Mouse (Mus musculus): ENCODE data around the gene Rnf167. TPM values are rescaled to one million over a fixed set of nuclear protein-coding genes. Genes with fewer than 3 reads are reported as not detected.

Gene Rnf167
- total RNA-seq, 2 experiments from 2014 or later, result 78.6 to 81.4 TPM

GRCm38 (mm10) chr11:70630129-70630528 is 16.9 kb upstream of the Rnf167 start:
- intact Hi-C loops (cut with DNase I), result no loop called here
- DNase-seq (ENCODE audit: low spot score in 2 of 2), result no peak

- intact Hi-C loops (cut with DNase I), result no loop called here
- DNase-seq (ENCODE audit: low spot score in 2 of 2), result no peak
Observed at GRCm38 (mm10) chr11:70635601-70636000, 11.4 kb upstream of the Rnf167 start.

GRCm38 (mm10) chr11:70637764-70638163 is 9.3 kb upstream of the Rnf167 start:
- intact Hi-C loops (cut with DNase I), result no loop called here
- no peak for DNase-seq (ENCODE audit: low spot score in 2 of 2)

GRCm38 (mm10) chr11:70638293-70638692 is 8.7 kb upstream of the Rnf167 start:
- intact Hi-C loops (cut with DNase I), result no loop called here
- DNase-seq (ENCODE audit: low spot score in 2 of 2), result no peak

DNA sequence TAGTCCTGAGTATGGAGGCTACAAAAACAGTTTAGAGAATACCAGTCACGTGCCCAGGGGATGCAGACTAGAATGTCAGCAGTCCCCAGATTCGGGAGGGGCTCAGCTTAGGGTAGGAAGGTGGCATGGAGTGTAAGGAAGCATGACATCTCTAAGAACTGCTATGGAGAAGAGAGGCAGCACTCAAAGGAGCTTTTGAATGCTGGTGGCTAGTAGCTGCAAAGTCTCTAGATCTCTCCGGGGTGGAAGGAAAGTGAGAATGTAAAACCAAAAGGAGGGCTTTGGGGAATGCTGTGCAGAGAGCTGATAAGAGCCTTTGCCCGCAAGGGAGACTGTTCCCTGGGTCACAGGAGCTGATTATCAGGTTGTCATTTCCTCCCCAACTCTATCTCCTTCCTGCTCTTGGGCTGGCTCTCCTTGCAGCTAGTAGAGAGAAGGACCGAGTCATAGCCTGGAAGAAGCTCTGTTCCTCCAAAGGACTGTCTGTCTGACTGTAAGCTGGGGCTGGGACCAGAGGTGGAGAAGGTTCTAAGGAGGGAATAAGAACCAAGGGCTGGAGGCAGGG is 8.2 kb upstream of the Rnf167 start, which contains the start of gene Gp1ba:
Gene Gp1ba, plus strand, starts transcription at position 409 of the 565 bp plus-strand sequence.
- DNase-seq (ENCODE audit: low spot score in 2 of 2), result no peak
- intact Hi-C loops (cut with DNase I), result no loop called here

GRCm38 (mm10) chr11:70639976-70640375 is 7.1 kb upstream of the Rnf167 start:
- no peak for DNase-seq (ENCODE audit: low spot score in 2 of 2)
- intact Hi-C loops (cut with DNase I), result loop anchor here (10.0 kb wide), 1 partner anchor 405 kb away; the partner anchor contains the start of genes 0610010K14Rik, Gm21988 and Rnasek

GRCm38 (mm10) chr11:70641241-70641640 is 5.8 kb upstream of the Rnf167 start:
- DNase-seq (ENCODE audit: low spot score in 2 of 2), result no peak
- intact Hi-C loops (cut with DNase I), result loop anchor here (10.0 kb wide), 1 partner anchor 406 kb away; the partner anchor contains the start of genes 0610010K14Rik, Gm21988 and Rnasek

DNA sequence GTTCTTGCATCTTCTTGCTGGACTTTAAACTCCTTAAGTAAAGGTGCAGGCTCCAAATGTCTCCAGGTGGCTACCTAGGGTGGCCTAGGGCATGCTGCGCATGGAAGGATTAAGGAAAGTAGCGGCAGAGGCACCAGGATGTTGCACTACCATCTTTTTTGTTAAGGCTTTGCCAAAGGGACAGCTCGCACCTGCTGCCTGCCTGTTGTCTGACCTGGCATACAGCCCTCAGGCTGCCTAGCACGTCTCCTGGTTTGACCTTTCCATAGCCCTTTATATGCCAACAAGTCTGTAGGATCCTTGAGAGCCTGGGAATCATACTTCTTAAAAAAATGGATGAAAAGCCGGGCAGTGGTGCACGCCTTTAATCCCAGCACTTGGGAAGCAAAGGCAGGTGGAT is 4.0 kb upstream of the Rnf167 start:
- intact Hi-C loops (cut with DNase I), result loop anchor here (10.0 kb wide), 1 partner anchor 408 kb away; the partner anchor contains the start of genes 0610010K14Rik, Gm21988 and Rnasek
- DNase-seq (ENCODE audit: low spot score in 2 of 2), result no peak

GRCm38 (mm10) chr11:70644564-70645103 is 2.4 kb upstream of the Rnf167 start:
- no peak for DNase-seq (ENCODE audit: low spot score in 2 of 2)
- intact Hi-C loops (cut with DNase I), result loop anchor here (10.0 kb wide), 1 partner anchor 410 kb away; the partner anchor contains the start of genes 0610010K14Rik, Gm21988 and Rnasek

DNA sequence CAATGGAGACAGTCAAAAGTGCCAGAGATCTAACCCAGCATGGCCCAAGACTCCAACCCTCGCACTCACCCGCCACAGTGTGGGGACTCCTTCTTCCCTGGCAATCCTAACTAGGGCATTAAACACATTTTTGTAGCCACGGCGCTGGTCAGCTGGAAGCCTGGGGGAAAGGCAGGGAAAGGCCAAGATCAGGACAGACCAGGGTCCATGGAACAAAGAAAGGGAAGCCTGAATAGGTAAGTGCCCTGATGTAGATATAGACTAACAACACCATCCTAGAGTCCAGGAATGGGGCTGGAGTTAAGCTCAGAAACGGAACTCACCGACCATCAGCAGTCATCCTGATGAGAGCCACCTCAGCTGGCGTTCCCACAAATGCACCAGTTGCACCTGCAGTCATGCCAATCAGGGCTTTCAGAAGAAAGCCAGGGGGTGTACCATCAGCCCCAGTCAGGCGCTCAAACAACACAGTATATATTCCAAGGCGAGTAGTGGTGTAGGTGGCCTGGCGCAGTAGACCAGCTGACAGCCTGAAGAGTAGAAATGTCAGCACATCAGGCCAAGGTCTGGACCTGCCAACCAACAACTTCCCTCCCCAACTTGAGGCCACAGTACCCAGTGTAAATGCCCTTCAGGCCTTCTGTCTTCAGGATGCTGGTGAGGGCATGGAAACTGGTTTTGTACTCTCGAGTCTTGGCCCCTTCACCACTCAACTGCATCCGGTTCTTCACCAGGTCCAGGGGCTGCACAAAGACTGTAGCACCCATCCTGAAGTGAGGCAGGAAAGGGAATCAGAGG is 1.4 kb upstream of the Rnf167 start:
- no peak for DNase-seq (ENCODE audit: low spot score in 2 of 2)
- intact Hi-C loops (cut with DNase I), result loop anchor here (10.0 kb wide), 1 partner anchor 411 kb away; the partner anchor contains the start of genes 0610010K14Rik, Gm21988 and Rnasek

- intact Hi-C loops (cut with DNase I), result loop anchor here (10.0 kb wide), 1 partner anchor 411 kb away; the partner anchor contains the start of genes 0610010K14Rik, Gm21988 and Rnasek
- no peak for DNase-seq (ENCODE audit: low spot score in 2 of 2)
Observed at GRCm38 (mm10) chr11:70646259-70646555, 828 bp upstream of the Rnf167 start.

GRCm38 (mm10) chr11:70647716-70648420 is 833 bp downstream of the Rnf167 start:
- intact Hi-C loops (cut with DNase I), result loop anchor here (10.0 kb wide), 1 partner anchor 413 kb away; the partner anchor contains the start of genes 0610010K14Rik, Gm21988 and Rnasek
- DNase-seq (ENCODE audit: low spot score in 2 of 2), result no peak

DNA sequence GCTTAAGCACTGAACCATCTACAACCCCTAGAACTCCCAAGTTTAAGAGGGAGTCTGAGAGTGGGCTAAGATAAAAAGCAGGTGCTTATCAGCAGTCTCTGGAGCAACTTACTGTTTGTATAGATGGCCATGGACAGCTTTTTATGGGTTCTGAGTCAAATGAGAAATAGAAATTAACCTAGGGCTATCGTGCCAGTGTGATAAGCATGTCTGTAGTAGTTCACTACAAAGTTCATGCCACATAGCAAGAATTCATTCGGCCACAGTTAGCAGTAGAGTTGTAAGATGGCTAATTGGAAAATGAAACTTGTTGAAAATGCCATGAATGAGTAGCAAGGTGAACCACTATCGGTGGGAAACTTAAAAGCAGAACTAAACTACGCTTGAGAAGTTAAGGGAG is 1.5 kb downstream of the Rnf167 start:
- intact Hi-C loops (cut with DNase I), result loop anchor here (10.0 kb wide), 1 partner anchor 414 kb away; the partner anchor contains the start of genes 0610010K14Rik, Gm21988 and Rnasek
- no peak for DNase-seq (ENCODE audit: low spot score in 2 of 2)

GRCm38 (mm10) chr11:70649185-70649734 is 2.2 kb downstream of the Rnf167 start:
- no peak for DNase-seq (ENCODE audit: low spot score in 2 of 2)
- intact Hi-C loops (cut with DNase I), result loop anchor here (10.0 kb wide), 1 partner anchor 414 kb away; the partner anchor contains the start of genes 0610010K14Rik, Gm21988 and Rnasek

GRCm38 (mm10) chr11:70650322-70651175 is 3.5 kb downstream of the Rnf167 start:
- intact Hi-C loops (cut with DNase I), result no loop called here
- DNase-seq (ENCODE audit: low spot score in 2 of 2), result no peak

DNA sequence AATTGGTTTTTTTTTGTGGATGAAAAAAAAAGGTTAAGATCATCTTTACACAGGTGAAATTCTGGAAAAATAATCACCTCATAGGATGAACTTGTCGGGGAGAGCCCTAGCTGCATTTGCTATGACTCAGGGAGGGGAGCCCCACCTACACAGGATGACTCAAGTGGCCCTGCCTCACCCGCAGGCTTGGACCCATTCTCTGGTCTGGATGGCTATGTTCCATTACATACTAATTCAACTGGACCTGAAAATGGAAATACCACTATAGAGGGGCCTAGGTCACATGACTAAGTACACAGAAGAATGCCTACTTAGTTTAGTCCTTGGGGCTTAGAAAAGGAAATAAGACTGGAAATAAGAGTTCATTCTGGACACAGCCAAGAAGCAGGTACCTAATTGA is 4.4 kb downstream of the Rnf167 start:
- DNase-seq (ENCODE audit: low spot score in 2 of 2), result no peak
- intact Hi-C loops (cut with DNase I), result no loop called here

DNA sequence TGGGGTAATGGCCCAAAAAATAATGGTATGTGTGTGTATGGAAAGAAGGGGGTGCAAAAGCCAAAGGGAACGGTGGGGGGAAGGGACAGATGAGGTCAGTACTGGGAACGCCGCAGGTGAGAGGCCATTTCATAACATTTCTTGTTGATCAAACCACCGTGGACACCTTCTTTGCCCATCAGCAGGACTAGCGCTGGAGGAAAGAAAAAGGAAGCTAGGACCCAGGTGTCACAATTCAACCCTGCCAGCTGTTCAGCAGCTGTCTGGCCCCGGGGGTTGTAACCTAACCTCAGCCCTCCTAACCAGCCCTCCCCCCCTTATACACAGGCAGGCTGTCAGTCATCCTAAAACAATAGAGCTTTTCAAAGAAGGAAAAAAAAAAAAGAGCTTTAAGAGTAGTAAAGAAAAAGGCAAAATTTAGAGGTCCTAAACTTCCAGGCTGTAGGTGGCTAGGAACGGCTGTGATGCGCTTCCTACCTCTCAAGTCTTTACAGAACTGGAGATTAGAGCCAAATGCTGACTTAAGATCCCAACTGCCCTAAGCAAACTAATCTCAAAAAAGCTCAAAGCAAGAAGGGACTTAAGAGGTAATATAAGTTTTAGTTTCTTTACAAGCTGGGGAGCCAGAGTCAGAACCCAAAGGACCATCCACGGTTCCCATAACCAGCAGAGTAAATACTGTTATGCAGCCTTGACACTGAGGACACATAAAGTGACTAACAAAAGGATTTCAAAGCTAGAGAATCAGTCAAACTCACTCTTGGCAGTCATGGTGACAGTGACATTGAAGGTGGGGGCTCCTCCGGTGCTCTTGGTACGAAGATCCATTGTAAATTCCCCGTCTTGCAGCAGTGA is 5.2 kb downstream of the Rnf167 start:
- intact Hi-C loops (cut with DNase I), result no loop called here
- DNase-seq (ENCODE audit: low spot score in 2 of 2), result no peak

All from left cerebral cortex, postnatal 25 days (tissue).